In genomic region chr2:35859708-35860393, GRCm38 (mm10) we compare ENCODE assay signal across 18 mouse cellular contexts.
DNase-seq lines count a peak whose midpoint lies in the region; ATAC-seq and TF ChIP-seq lines count a peak whose summit lies in the region.
"Had no signal": no experiment of that assay in that cellular context is flagged by ENCODE, and none has a peak within 500 bp of the region (broad histone marks: within the 10 kb centered on the region; RNA-seq: fewer than 3 reads in every experiment).

No protein-coding gene starts in this region.

- no peak for TF ChIP-seq CTCF in testis, adult 2 months (IDR thresholded peaks at IDR 0.05; ENCODE audit: control insufficient read depth, insufficient read depth, insufficient replicate concordance, low read depth, low read length)

- WGBS in forebrain, embryonic 12.5 days = 61% methylated on average over 7 of the region's 7 CpGs
- WGBS in forebrain, embryonic 11.5 days = 76% methylated on average over 7 of the region's 7 CpGs
- WGBS in hindbrain, embryonic 15.5 days = 59% methylated on average over 7 of the region's 7 CpGs
- WGBS in hindbrain, embryonic 11.5 days = 76% methylated on average over 7 of the region's 7 CpGs

- no peaks in the 10 kb centered on the region for H3K36me3 ChIP-seq in forebrain, embryonic 12.5 days (replicated peaks)
- H3K36me3 ChIP-seq in forebrain, embryonic 11.5 days (ENCODE audit: control insufficient read depth, insufficient read depth, low read length) = no peaks in the 10 kb centered on the region
- H3K36me3 ChIP-seq in hindbrain, embryonic 15.5 days = no peaks in the 10 kb centered on the region
- no peaks in the 10 kb centered on the region for H3K36me3 ChIP-seq in hindbrain, embryonic 11.5 days (ENCODE audit: control insufficient read depth, insufficient read depth, low read length)
- no peaks in the 10 kb centered on the region for H3K36me3 ChIP-seq in testis, adult 2 months (ENCODE audit: control insufficient read depth, insufficient read depth, low read length)

- no peaks in the 10 kb centered on the region for H3K27me3 ChIP-seq in forebrain, embryonic 12.5 days
- H3K27me3 ChIP-seq in forebrain, embryonic 11.5 days (ENCODE audit: control insufficient read depth, insufficient read depth, low read length) = no peaks in the 10 kb centered on the region
- no peaks in the 10 kb centered on the region for H3K27me3 ChIP-seq in hindbrain, embryonic 15.5 days
- no peaks in the 10 kb centered on the region for H3K27me3 ChIP-seq in hindbrain, embryonic 11.5 days (ENCODE audit: control insufficient read depth, insufficient read depth, low read length)
- no peaks in the 10 kb centered on the region for H3K27me3 ChIP-seq in testis, adult 2 months (ENCODE audit: control insufficient read depth, insufficient read depth, low read length)

- no peak for TF ChIP-seq POLR2A in testis, adult 2 months (IDR thresholded peaks at IDR 0.05; ENCODE audit: control insufficient read depth, low read depth, low read length)

- no peak for DNase-seq in forebrain, embryonic 11.5 days (ENCODE audit: low spot score)
- no peak for DNase-seq in hindbrain, embryonic 11.5 days (ENCODE audit: low spot score)
- no peak for DNase-seq in testis, postnatal 10 days (ENCODE audit: low spot score)
- DNase-seq in adrenal gland, adult 18-20 months (ENCODE audit: low spot score in 2 of 2) = no peak
- DNase-seq: adrenal gland, postnatal 25 days; cerebellum, postnatal 10 days; embryo, embryonic 11 days; heart, postnatal 36 days; kidney, adult 18-20 months; kidney, postnatal 25 days; layer of hippocampus, adult 9-11 months; lung, postnatal 36 days; right cerebral cortex, adult 18-20 months had no signal

- H3K27ac ChIP-seq in forebrain, embryonic 12.5 days = peak overlapping the region; percentile 32; the same call in 1 of the 2 replicates
- H3K27ac ChIP-seq in forebrain, embryonic 11.5 days (ENCODE audit: low read depth, low read length) = no peak overlapping the region
- peak overlapping the region; percentile 52 for H3K27ac ChIP-seq in hindbrain, embryonic 15.5 days (replicated peaks)
- no peak overlapping the region for H3K27ac ChIP-seq in hindbrain, embryonic 11.5 days (ENCODE audit: low read depth, low read length)
- peak overlapping the region; percentile 80 for H3K27ac ChIP-seq in testis, adult 2 months (ENCODE audit: control insufficient read depth, insufficient read depth, low read depth, low read length)
- H3K27ac ChIP-seq: liver, embryonic 14.5 days had no signal

- no peak overlapping the region for H3K9ac ChIP-seq in forebrain, embryonic 12.5 days
- H3K9ac ChIP-seq in forebrain, embryonic 11.5 days (ENCODE audit: low read length) = no peak overlapping the region
- no peak overlapping the region for H3K9ac ChIP-seq in hindbrain, embryonic 15.5 days
- no peak overlapping the region for H3K9ac ChIP-seq in hindbrain, embryonic 11.5 days (ENCODE audit: low read depth, low read length)
- H3K9ac ChIP-seq: liver, embryonic 14.5 days had no signal

- peak; percentile 45; the same call in 1 of the 2 replicates for ATAC-seq in forebrain, embryonic 12.5 days (ENCODE audit: low FRiP score)
- ATAC-seq in forebrain, embryonic 11.5 days (replicated peaks; ENCODE audit: low FRiP score) = no peak
- peak; percentile 47; the same call in 1 of the 2 replicates for ATAC-seq in hindbrain, embryonic 15.5 days (ENCODE audit: low FRiP score, low read depth)
- ATAC-seq in hindbrain, embryonic 11.5 days (ENCODE audit: low FRiP score) = no peak
- no peak for ATAC-seq in megakaryocyte-erythroid progenitor cell, adult 5-6 weeks (replicated peaks; ENCODE audit: low FRiP score, low TSS enrichment, poor library complexity, severe bottlenecking)

- no peak overlapping the region for H3K4me3 ChIP-seq in forebrain, embryonic 12.5 days (replicated peaks)
- no peak overlapping the region for H3K4me3 ChIP-seq in forebrain, embryonic 11.5 days (ENCODE audit: low read depth, low read length)
- no peak overlapping the region for H3K4me3 ChIP-seq in hindbrain, embryonic 15.5 days
- no peak overlapping the region for H3K4me3 ChIP-seq in hindbrain, embryonic 11.5 days (ENCODE audit: low read depth, low read length)
- no peak overlapping the region for H3K4me3 ChIP-seq in testis, adult 2 months (ENCODE audit: control insufficient read depth, low read depth, low read length)

- H3K9me3 ChIP-seq in forebrain, embryonic 12.5 days = no peaks in the 10 kb centered on the region
- no peaks in the 10 kb centered on the region for H3K9me3 ChIP-seq in forebrain, embryonic 11.5 days (ENCODE audit: control insufficient read depth, low read length)
- no peaks in the 10 kb centered on the region for H3K9me3 ChIP-seq in hindbrain, embryonic 15.5 days
- no peaks in the 10 kb centered on the region for H3K9me3 ChIP-seq in hindbrain, embryonic 11.5 days (ENCODE audit: control insufficient read depth, low read length)

- peaks cover 12% of the 10 kb centered on the region for H3K4me1 ChIP-seq in forebrain, embryonic 12.5 days
- no peaks in the 10 kb centered on the region; the same call in 1 of the 2 replicates for H3K4me1 ChIP-seq in forebrain, embryonic 11.5 days (replicated peaks; ENCODE audit: control insufficient read depth, insufficient read depth, low read length)
- peaks cover 20% of the 10 kb centered on the region for H3K4me1 ChIP-seq in hindbrain, embryonic 15.5 days (replicated peaks)
- H3K4me1 ChIP-seq in hindbrain, embryonic 11.5 days (replicated peaks; ENCODE audit: control insufficient read depth, insufficient read depth, low read length) = no peaks in the 10 kb centered on the region
- no peaks in the 10 kb centered on the region; the same call in 1 of the 2 replicates for H3K4me1 ChIP-seq in testis, adult 2 months (ENCODE audit: control insufficient read depth, insufficient read depth, low read length)

- no peak overlapping the region for H3K4me2 ChIP-seq in forebrain, embryonic 12.5 days
- no peak overlapping the region for H3K4me2 ChIP-seq in forebrain, embryonic 11.5 days (ENCODE audit: low read depth, low read length, severe bottlenecking)
- no peak overlapping the region for H3K4me2 ChIP-seq in hindbrain, embryonic 15.5 days
- no peak overlapping the region for H3K4me2 ChIP-seq in hindbrain, embryonic 11.5 days (replicated peaks; ENCODE audit: low read depth, low read length)

Comparison
In these comparisons a context has a peak if more than half of its experiments do, and no peak if none do; other contexts are left out.
1. ATAC-seq: peak in forebrain, embryonic 12.5 days (single experiment) and hindbrain, embryonic 15.5 days (single experiment); none in forebrain, embryonic 11.5 days (single experiment), hindbrain, embryonic 11.5 days (single experiment) and megakaryocyte-erythroid progenitor cell, adult 5-6 weeks (single experiment).
2. H3K27ac ChIP-seq: peak in forebrain, embryonic 12.5 days (single experiment), hindbrain, embryonic 15.5 days (single experiment) and testis, adult 2 months (single experiment); none in forebrain, embryonic 11.5 days (single experiment) and hindbrain, embryonic 11.5 days (single experiment).